Mouse (Mus musculus): Measurements from ENCODE around the gene Clmn.

DNA sequence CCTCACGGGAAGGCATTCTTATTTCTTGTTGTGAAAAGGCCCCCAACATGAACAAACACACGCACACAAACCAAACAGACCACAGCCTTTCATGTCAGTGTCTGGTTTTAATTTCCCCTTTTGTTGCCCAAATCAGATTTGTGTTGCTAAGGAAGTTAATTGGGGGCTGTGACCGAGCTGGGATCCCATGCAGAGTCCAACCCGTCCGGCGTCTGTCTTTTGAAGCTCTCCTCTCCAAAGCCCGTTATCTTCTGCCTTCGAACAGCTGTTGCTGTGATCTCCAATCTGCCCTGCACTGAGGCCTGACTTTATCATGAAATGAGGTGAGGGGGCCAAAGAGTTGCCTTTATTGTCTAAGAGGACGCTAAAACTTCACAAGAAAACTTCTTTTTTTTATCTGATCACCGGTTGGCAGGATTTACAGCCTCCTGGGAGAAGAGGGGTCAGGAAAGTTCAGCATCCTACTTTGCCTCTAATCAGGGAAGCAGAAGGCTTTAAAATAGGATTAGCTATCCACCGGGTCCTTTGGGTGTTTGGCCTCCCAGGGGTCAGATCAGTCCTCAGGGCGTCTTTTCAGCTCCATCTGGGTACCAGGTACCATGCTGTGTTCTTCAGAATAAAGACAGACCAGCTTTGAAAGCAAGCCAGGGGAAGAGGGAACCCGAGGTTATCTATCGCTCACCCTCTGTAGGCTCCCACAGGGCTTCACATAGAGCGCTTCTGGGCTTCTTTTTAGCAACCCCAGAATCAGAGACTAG lies 43.3 kb upstream of the Clmn start:
- TF ChIP-seq FLI1 (IDR thresholded peaks at IDR 0.05; ENCODE audit: low read length) = no peak
- TF ChIP-seq GATA1 (IDR thresholded peaks at IDR 0.05; ENCODE audit: borderline replicate concordance, low read length) = no peak

Data from megakaryocyte, embryonic 14.5 days (primary cell).